Mouse (Mus musculus): ENCODE data around the gene Prepl. TPM values are rescaled to one million over a fixed set of nuclear protein-coding genes. Genes with fewer than 3 reads are reported as not detected.
A peak's percentile ranks its signal among the peaks of the same experiment; 100 is the strongest.

Prepl gene
- polyA plus RNA-seq (2012; rRNA removed) = 87.3 and 123 TPM in 2 replicates

GRCm38 (mm10) chr17:85090120-85091099 is at the start of gene Prepl, which contains the start of gene Camkmt:
Gene Prepl, minus strand, starts transcription at chr17:85090241.
Gene Camkmt, plus strand, starts transcription at chr17:85090552.
- peak; percentile 99 for DNase-seq (ENCODE audit: low read depth)
- TF ChIP-seq POLR2A (IDR thresholded peaks at IDR 0.05; ENCODE audit: borderline replicate concordance, extremely low read depth, insufficient read depth, insufficient read length, poor library complexity, severe bottlenecking) (peak; percentile 53; the same call in 1 of the 2 replicates), CTCF (IDR thresholded peaks at IDR 0.05; ENCODE audit: borderline replicate concordance, extremely low read depth, insufficient read depth, insufficient read length) (no peak)

- no peak for DNase-seq (ENCODE audit: low read depth)
- TF ChIP-seq CTCF (IDR thresholded peaks at IDR 0.05; ENCODE audit: borderline replicate concordance, extremely low read depth, insufficient read depth, insufficient read length) = no peak
- no peak for TF ChIP-seq POLR2A (IDR thresholded peaks at IDR 0.05; ENCODE audit: borderline replicate concordance, extremely low read depth, insufficient read depth, insufficient read length, poor library complexity, severe bottlenecking)
These were observed 48.4 kb upstream of the Prepl start for GRCm38 (mm10) chr17:85138393-85138792.

GRCm38 (mm10) chr17:85116643-85117042 is 26.6 kb upstream of the Prepl start:
- peak; percentile 81 for DNase-seq (ENCODE audit: low read depth)
- TF ChIP-seq POLR2A (IDR thresholded peaks at IDR 0.05; ENCODE audit: borderline replicate concordance, extremely low read depth, insufficient read depth, insufficient read length, poor library complexity, severe bottlenecking) (no peak), CTCF (IDR thresholded peaks at IDR 0.05; ENCODE audit: borderline replicate concordance, extremely low read depth, insufficient read depth, insufficient read length) (peak; percentile 76; the same call in 1 of the 2 replicates)

- TF ChIP-seq POLR2A (IDR thresholded peaks at IDR 0.05; ENCODE audit: borderline replicate concordance, extremely low read depth, insufficient read depth, insufficient read length, poor library complexity, severe bottlenecking) (no peak), CTCF (IDR thresholded peaks at IDR 0.05; ENCODE audit: borderline replicate concordance, extremely low read depth, insufficient read depth, insufficient read length) (peak; percentile 11; the same call in 1 of the 2 replicates)
- DNase-seq (ENCODE audit: low read depth) = no peak
These were observed 23.4 kb upstream of the Prepl start for GRCm38 (mm10) chr17:85113441-85113840.

- DNase-seq (ENCODE audit: low read depth) = no peak
- TF ChIP-seq POLR2A (IDR thresholded peaks at IDR 0.05; ENCODE audit: borderline replicate concordance, extremely low read depth, insufficient read depth, insufficient read length, poor library complexity, severe bottlenecking) (no peak), CTCF (IDR thresholded peaks at IDR 0.05; ENCODE audit: borderline replicate concordance, extremely low read depth, insufficient read depth, insufficient read length) (no peak)
These were observed 20.6 kb upstream of the Prepl start for GRCm38 (mm10) chr17:85110640-85111039.

- no peak for DNase-seq (ENCODE audit: low read depth)
- TF ChIP-seq POLR2A (IDR thresholded peaks at IDR 0.05; ENCODE audit: borderline replicate concordance, extremely low read depth, insufficient read depth, insufficient read length, poor library complexity, severe bottlenecking) = no peak
- no peak for TF ChIP-seq CTCF (IDR thresholded peaks at IDR 0.05; ENCODE audit: borderline replicate concordance, extremely low read depth, insufficient read depth, insufficient read length)
These were observed 13.3 kb upstream of the Prepl start for GRCm38 (mm10) chr17:85103310-85103709.

GRCm38 (mm10) chr17:85101751-85102150 is 11.7 kb upstream of the Prepl start:
- DNase-seq (ENCODE audit: low read depth) = no peak
- TF ChIP-seq POLR2A (IDR thresholded peaks at IDR 0.05; ENCODE audit: borderline replicate concordance, extremely low read depth, insufficient read depth, insufficient read length, poor library complexity, severe bottlenecking) (no peak), CTCF (IDR thresholded peaks at IDR 0.05; ENCODE audit: borderline replicate concordance, extremely low read depth, insufficient read depth, insufficient read length) (no peak)

- no peak for DNase-seq (ENCODE audit: low read depth)
- TF ChIP-seq CTCF (IDR thresholded peaks at IDR 0.05; ENCODE audit: borderline replicate concordance, extremely low read depth, insufficient read depth, insufficient read length) (no peak), POLR2A (IDR thresholded peaks at IDR 0.05; ENCODE audit: borderline replicate concordance, extremely low read depth, insufficient read depth, insufficient read length, poor library complexity, severe bottlenecking) (no peak)
These were observed 10.2 kb upstream of the Prepl start for GRCm38 (mm10) chr17:85100232-85100631.

GRCm38 (mm10) chr17:85098677-85099323 is 8.8 kb upstream of the Prepl start:
- no peak for DNase-seq (ENCODE audit: low read depth)
- no peak for TF ChIP-seq CTCF (IDR thresholded peaks at IDR 0.05; ENCODE audit: borderline replicate concordance, extremely low read depth, insufficient read depth, insufficient read length)
- no peak for TF ChIP-seq POLR2A (IDR thresholded peaks at IDR 0.05; ENCODE audit: borderline replicate concordance, extremely low read depth, insufficient read depth, insufficient read length, poor library complexity, severe bottlenecking)

- TF ChIP-seq POLR2A (IDR thresholded peaks at IDR 0.05; ENCODE audit: borderline replicate concordance, extremely low read depth, insufficient read depth, insufficient read length, poor library complexity, severe bottlenecking) (no peak), CTCF (IDR thresholded peaks at IDR 0.05; ENCODE audit: borderline replicate concordance, extremely low read depth, insufficient read depth, insufficient read length) (no peak)
- DNase-seq (ENCODE audit: low read depth) = no peak
These were observed 6.4 kb upstream of the Prepl start for GRCm38 (mm10) chr17:85096396-85096795.

GRCm38 (mm10) chr17:85091762-85092161 is 1.7 kb upstream of the Prepl start:
- DNase-seq (ENCODE audit: low read depth) = no peak

More at GRCm38 (mm10) chr17:85091762-85092161, 1.7 kb upstream of the Prepl start:
- TF ChIP-seq CTCF (IDR thresholded peaks at IDR 0.05; ENCODE audit: borderline replicate concordance, extremely low read depth, insufficient read depth, insufficient read length) (no peak), POLR2A (IDR thresholded peaks at IDR 0.05; ENCODE audit: borderline replicate concordance, extremely low read depth, insufficient read depth, insufficient read length, poor library complexity, severe bottlenecking) (no peak)
